Mouse (Mus musculus) C2C12 (cell line): ENCODE measurements at regions not wholly inside any gene's neighbourhood (a gene's known extent, or its start where the extent isn't known, plus 50 kb on each side); places are given as distances from the start of the nearest gene placed in this dataset.

ENCODE experiments used
- CTCF ChIP-seq: IDR thresholded peaks from one replicate; pipeline ENCODE4 v1.5.1; 2011; ENCODE audit not compliant: control insufficient read depth, insufficient read depth, insufficient read length
- MAX ChIP-seq: IDR thresholded peaks from one replicate; pipeline ENCODE4 v1.6.1; 2011; ENCODE audit warnings: mild to moderate bottlenecking, control low read depth
- MYOD1 ChIP-seq: IDR thresholded peaks from one replicate; pipeline ENCODE4 v1.6.1; 2011; ENCODE audit warnings: low read depth; ENCODE audit not compliant: control insufficient read depth, insufficient read length
- MYOG ChIP-seq: IDR thresholded peaks from one replicate; pipeline ENCODE4 v1.6.1; 2011; ENCODE audit not compliant: control insufficient read depth, insufficient read length; ENCODE audit errors: extremely low read depth
- USF1 ChIP-seq: IDR thresholded peaks from one replicate; pipeline ENCODE4 v1.6.1; 2011; ENCODE audit warnings: low read depth, mild to moderate bottlenecking, control low read depth, moderate library complexity

GRCm38 (mm10) chr11:40927168-40927567, 172.1 kb upstream of the Ccng1 start:
- TF ChIP-seq CTCF, result no peak
- no peak for TF ChIP-seq MAX
- TF ChIP-seq USF1, result no peak
- TF ChIP-seq MYOD1, result no peak
- TF ChIP-seq MYOG, result no peak
